Mouse (Mus musculus): ENCODE results near the gene Ubqln4. TPM values are rescaled to one million over a fixed set of nuclear protein-coding genes. Genes with fewer than 3 reads are reported as not detected.
A peak's percentile ranks its signal among the peaks of the same experiment; 100 is the strongest.
"Not testable (repeated sequence)": the region's sequence is repeated elsewhere in the genome, so short reads cannot be mapped to it uniquely, and the experiment has no call there.

Gene Ubqln4
- polyA plus RNA-seq, 1 experiment from 2014 or later, result 62.6 TPM

DNA sequence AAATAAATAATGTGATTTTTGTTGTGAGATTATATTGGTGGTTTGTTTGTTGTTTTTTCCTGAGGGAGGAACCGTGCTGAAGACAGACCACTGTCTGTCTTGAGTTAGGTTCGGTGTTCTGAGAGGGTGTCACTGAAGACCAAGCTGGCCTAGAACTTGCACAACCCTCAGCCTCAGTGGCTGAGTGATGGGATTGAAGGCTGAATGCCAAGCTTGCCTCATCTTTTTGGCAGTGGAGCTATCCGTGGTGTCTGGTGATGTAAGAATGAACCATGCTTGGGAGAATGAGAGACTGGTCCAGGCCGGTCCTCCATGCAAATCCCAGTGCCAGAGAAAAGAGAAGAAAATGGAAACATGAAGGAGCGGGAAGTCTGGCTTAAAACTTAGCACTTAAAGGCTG, 16.1 kb downstream of the Ubqln4 start:
- no peak; the same call in 1 of the 2 replicates for ATAC-seq (ENCODE audit: insufficient number of reproducible peaks, insufficient read depth, low FRiP score, low TSS enrichment, low read depth)
- no peak overlapping the region for H3K9ac ChIP-seq (replicated peaks)
- H3K9me3 ChIP-seq, result no peaks in the 10 kb centered on the region
- no peak overlapping the region for H3K4me2 ChIP-seq
- H3K4me3 ChIP-seq (replicated peaks), result no peak overlapping the region
- no peaks in the 10 kb centered on the region for H3K27me3 ChIP-seq
- H3K4me1 ChIP-seq (replicated peaks), result no peaks in the 10 kb centered on the region
- peaks cover 58% of the 10 kb centered on the region for H3K36me3 ChIP-seq
- no peak overlapping the region for H3K27ac ChIP-seq
- WGBS, result 92% methylated on average over 5 of the region's 5 CpGs

DNA sequence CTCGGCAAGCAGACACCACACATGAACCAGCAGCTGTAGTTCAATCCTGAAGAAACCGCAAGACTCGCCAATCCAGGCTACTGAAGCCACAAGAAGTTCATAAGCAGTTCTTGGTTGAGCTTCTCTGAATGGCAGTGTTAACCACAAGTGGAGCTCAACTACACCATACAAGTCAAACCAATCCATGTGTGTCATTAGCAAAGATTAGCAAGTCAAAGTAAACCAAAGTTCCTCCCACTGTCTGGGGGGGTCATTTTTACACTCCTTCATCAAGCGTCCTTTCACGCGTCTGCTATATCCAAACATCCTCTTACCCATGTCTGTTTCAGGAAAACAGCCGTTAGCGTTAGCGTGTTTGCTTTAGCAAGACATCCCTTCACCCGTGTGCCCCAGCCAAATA, 16.8 kb downstream of the Ubqln4 start:
- Histone ChIP-seq H3K27me3 (no peaks in the 10 kb centered on the region), H3K4me2 (no peak overlapping the region), H3K4me1 (replicated peaks) (no peaks in the 10 kb centered on the region), H3K4me3 (replicated peaks) (no peak overlapping the region), H3K36me3 (peaks cover 52% of the 10 kb centered on the region), H3K9me3 (no peaks in the 10 kb centered on the region), H3K9ac (replicated peaks) (no peak overlapping the region), H3K27ac (no peak overlapping the region)
- ATAC-seq (ENCODE audit: insufficient number of reproducible peaks, insufficient read depth, low FRiP score, low TSS enrichment, low read depth), result no peak
- 95% methylated on average over 10 of the region's 10 CpGs for WGBS

DNA sequence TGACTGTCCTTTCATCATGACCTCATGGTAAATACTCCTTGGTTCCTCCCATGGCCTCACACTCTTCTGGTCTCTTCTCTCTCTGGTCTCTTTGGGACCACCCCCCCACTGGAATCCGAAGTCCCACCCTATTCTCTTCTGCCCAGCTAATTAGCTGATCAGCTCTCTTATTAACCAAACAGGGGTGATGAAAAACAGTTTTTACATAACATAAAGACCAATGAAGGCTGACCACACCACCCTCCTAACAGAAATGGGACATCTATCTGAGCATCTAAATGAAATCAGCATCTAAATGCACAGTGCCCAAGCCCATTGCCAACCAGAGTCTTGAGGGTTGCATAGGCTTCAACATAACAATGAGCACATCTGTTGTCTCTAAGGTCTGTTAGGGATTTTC, 18.3 kb downstream of the Ubqln4 start:
- H3K27me3 ChIP-seq, result peaks cover 3% of the 10 kb centered on the region; the same call in 1 of the 2 replicates
- ATAC-seq (ENCODE audit: insufficient number of reproducible peaks, insufficient read depth, low FRiP score, low TSS enrichment, low read depth), result no peak
- no peak overlapping the region for H3K4me3 ChIP-seq (replicated peaks)
- H3K4me1 ChIP-seq (replicated peaks), result no peaks in the 10 kb centered on the region
- H3K9ac ChIP-seq (replicated peaks), result no peak overlapping the region
- no peaks in the 10 kb centered on the region for H3K9me3 ChIP-seq
- WGBS, result 79% methylated on average over 1 of the region's 1 CpGs
- H3K36me3 ChIP-seq, result peaks cover 37% of the 10 kb centered on the region
- H3K27ac ChIP-seq, result no peak overlapping the region
- no peak overlapping the region for H3K4me2 ChIP-seq

DNA sequence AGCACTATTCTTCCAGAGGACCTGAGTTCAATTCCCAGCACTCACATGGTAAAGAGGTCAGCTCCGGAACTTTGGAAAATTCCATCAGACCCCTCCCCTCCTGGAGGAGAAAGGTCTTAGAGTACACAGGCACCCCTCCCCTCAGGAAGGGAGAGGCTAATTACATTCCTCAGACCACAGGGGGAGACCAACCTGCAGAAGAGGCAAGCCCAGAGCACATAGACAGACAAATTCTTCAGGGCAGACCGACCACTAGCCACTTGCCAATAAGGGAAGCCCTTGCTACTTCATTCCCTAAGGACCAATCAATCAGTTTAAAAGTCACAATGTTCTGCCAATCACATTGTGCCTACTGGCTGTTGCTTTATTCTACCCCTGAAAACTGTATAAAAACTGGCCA, 19.3 kb downstream of the Ubqln4 start:
- no peaks in the 10 kb centered on the region for H3K4me1 ChIP-seq (replicated peaks)
- H3K4me3 ChIP-seq (replicated peaks), result no peak overlapping the region
- H3K27me3 ChIP-seq, result peaks cover 3% of the 10 kb centered on the region; the same call in 1 of the 2 replicates
- peaks cover 27% of the 10 kb centered on the region for H3K36me3 ChIP-seq
- H3K9me3 ChIP-seq, result no peaks in the 10 kb centered on the region
- ATAC-seq (ENCODE audit: insufficient number of reproducible peaks, insufficient read depth, low FRiP score, low TSS enrichment, low read depth), result no peak
- WGBS, result 77% methylated on average over 2 of the region's 2 CpGs
- H3K27ac ChIP-seq, result no peak overlapping the region
- H3K4me2 ChIP-seq, result no peak overlapping the region
- H3K9ac ChIP-seq (replicated peaks), result no peak overlapping the region

DNA sequence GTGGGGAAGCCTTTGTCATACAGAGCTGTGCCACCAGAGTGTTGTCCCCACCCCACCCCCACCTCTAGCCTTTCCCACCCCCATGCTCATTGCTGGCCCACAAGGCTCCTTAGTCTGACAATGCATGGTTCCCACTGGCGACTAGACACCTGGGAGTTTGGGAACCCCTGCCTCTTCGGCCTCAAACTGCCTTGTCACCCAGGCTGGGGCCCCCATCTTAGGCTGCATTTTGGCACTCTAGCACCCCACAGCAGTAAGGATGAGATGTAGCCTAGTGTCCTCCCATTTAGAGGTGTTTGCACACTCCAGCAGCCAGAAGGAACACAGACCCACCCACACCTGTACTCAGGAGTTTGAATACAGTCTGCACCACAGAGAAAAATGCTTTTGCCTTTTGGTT, 20.3 kb downstream of the Ubqln4 start:
- H3K4me2 ChIP-seq, result no peak overlapping the region
- no peak overlapping the region for H3K4me3 ChIP-seq (replicated peaks)
- H3K4me1 ChIP-seq (replicated peaks), result no peaks in the 10 kb centered on the region
- no peak for ATAC-seq (ENCODE audit: insufficient number of reproducible peaks, insufficient read depth, low FRiP score, low TSS enrichment, low read depth)
- H3K36me3 ChIP-seq, result peaks cover 17% of the 10 kb centered on the region
- peaks cover 3% of the 10 kb centered on the region; the same call in 1 of the 2 replicates for H3K27me3 ChIP-seq
- WGBS, result 85% methylated on average over 2 of the region's 2 CpGs
- H3K27ac ChIP-seq, result no peak overlapping the region
- no peaks in the 10 kb centered on the region for H3K9me3 ChIP-seq
- H3K9ac ChIP-seq (replicated peaks), result no peak overlapping the region

DNA sequence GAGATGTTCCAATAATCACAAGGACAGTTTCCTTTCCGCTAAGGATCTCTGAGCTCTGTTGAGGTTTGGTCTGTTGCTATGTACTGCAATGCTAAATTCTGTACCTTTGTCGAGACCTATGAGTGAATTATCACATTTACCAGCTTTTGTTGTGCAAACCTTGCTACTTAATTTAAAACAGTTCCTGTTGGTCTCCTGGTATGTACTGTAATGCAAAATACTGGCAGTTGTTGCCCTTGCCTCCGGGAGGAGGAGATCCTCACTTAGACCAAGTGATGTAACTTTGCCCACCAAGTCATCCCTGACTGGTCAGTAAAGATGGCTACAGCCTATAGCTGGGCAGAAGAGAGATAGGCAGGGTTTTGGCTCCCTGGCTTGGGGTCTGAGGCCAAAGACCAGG, 22.0 kb downstream of the Ubqln4 start, which contains the start of gene Ssr2:
TSS of gene Ssr2 (plus strand) at position 337 of the 400 bp plus-strand sequence.
- Histone ChIP-seq H3K36me3 (no peaks in the 10 kb centered on the region; the same call in 1 of the 2 replicates), H3K4me2 (no peak within 1 kb of the TSS), H3K4me3 (replicated peaks) (no peak within 1 kb of the TSS), H3K4me1 (replicated peaks) (peaks cover 6% of the 10 kb centered on the region), H3K9me3 (no peaks in the 10 kb centered on the region), H3K27me3 (peaks cover 3% of the 10 kb centered on the region; the same call in 1 of the 2 replicates), H3K9ac (replicated peaks) (no peak within 1 kb of the TSS), H3K27ac (no peak within 1 kb of the TSS)
- no peak for ATAC-seq (ENCODE audit: insufficient number of reproducible peaks, insufficient read depth, low FRiP score, low TSS enrichment, low read depth)
- WGBS, result 85% methylated on average over 3 of the region's 3 CpGs

DNA sequence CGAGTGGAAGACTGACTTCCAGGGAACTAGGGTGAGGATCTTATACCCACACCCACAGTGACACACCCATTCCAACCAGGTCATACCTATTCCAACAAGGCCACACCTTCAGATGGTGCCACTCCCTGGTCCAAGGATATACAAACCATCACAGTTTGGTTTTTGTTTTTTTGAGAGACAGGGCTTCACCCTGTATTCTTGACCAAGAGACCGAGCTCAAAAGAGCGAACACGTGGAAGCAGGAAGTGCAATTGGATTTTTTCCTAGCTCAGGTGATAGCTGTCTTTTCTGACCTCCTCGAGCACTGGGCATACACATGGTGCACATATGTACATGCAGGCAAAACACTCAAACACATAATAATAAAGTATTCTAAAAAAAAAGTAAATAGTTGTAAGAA, 24.3 kb downstream of the Ubqln4 start:
- H3K27me3 ChIP-seq; H3K9ac ChIP-seq (replicated peaks); ATAC-seq (ENCODE audit: insufficient number of reproducible peaks, insufficient read depth, low FRiP score, low TSS enrichment, low read depth); H3K9me3 ChIP-seq; H3K4me3 ChIP-seq (replicated peaks); H3K27ac ChIP-seq; H3K4me1 ChIP-seq (replicated peaks); H3K4me2 ChIP-seq: not testable (repeated sequence)
- H3K36me3 ChIP-seq, result peaks cover 23% of the 10 kb centered on the region
- WGBS, result 80% methylated on average over 5 of the region's 5 CpGs

DNA sequence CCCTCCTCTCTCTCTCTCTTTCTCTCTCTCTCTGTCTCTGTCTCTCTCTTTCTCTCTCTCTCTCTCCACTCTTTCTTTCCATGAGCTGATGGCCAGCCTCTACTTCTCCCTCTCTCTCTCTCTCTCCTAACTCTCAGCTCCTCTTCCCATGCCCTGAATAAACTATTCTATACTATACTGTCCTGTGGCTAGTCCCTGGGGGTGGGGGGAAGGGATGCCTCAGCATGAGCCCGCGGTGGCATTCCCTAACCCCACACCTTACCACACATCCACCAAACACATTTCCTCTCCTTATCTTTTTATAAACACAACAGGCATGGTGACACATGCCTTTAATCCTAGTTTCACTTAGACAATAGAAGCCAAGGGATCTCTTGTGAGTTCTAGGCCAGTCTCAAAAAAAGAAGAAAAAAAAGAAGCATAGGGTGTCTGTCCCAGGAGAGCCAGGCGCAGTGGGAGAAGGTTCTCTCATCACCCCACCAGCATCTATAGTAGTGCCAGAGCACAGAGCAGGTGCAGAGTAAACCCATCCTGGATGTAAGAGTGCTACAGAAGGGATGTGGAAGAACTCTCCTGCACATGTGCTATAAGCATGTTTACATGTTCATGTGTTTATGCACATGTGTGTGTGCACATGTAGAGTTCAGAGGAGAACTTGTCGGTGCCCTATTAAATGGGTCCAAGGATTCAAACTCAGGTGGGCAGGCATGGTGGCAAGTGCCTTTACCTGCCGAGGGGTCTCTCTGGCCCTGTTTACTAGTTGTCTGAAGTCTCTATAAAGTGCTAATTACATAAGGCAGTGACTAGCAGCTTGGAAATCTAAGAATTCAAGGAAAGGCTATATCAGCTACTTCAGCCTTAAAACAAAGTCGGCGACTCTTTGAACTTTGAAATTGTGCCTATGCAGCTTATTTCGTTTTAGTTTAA, 25.2 kb downstream of the Ubqln4 start:
- H3K9ac ChIP-seq (replicated peaks), result peak overlapping the region; percentile 88; the same call in 1 of the 2 replicates
- 46% methylated on average over 8 of the region's 8 CpGs for WGBS
- no peak for ATAC-seq (ENCODE audit: insufficient number of reproducible peaks, insufficient read depth, low FRiP score, low TSS enrichment, low read depth)

DNA sequence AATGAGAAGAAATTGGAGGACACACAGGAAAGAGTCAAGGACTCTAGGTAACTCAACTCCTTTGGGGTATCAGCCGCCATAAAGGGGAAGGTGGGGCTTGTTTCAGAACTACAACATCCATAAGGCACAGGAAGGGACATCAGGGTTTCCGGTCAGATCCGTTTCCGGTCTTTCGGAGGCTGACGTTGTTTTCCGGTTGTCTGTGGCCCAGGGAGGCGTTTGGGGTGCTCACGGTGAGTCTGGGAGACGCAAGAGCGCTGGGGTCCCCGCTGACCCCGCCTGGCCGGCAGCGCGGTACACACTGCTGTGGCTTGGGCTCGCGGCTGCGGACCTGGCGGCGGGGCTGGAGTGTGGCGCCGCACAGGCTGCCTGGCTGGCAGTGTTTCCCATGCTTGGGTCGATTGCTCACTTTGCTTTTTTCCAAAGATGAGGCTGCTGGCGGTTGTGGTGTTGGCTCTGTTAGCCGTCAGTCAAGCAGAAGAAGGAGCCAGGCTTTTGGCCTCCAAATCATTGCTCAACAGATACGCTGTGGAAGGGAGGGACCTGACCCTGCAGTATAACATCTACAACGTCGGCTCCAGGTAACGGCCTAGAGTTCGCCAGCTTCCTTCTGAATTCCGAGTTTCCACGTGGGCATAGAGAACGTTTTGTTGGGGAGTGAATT, 26.0 kb downstream of the Ubqln4 start:
- under 1% methylated on average over 34 of the region's 34 CpGs for WGBS

More for the DNA sequence above, 25.2 kb downstream of the Ubqln4 start:
- Histone ChIP-seq H3K4me2 (peak overlapping the region; percentile 82), H3K9me3 (no peaks in the 10 kb centered on the region), H3K36me3 (peaks cover 32% of the 10 kb centered on the region), H3K27ac (no peak overlapping the region), H3K4me1 (replicated peaks) (peaks cover 8% of the 10 kb centered on the region), H3K4me3 (replicated peaks) (peak overlapping the region; percentile 95), H3K27me3 (peaks cover 3% of the 10 kb centered on the region; the same call in 1 of the 2 replicates)

DNA sequence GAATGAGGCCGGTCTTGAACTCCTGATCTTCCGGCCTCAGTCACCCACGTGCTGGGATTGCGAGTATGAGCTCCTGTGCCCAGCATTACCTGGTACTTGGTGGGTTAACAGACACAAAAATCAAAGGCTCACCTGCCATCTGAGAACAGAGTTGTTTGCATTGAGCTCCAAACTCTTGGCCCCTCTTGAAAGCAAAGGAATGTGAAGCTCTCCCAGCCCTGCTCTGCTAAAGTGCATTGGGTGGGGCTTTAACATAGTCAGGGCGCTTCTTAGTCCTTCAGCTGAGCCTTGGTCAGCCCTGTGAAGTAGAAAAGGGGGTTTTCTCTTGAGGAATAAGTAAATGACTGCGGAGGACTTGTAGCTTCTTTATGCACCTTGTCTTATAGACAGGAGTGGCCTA, 32.2 kb downstream of the Ubqln4 start:
- Histone ChIP-seq H3K27ac (no peak overlapping the region), H3K36me3 (peaks cover 75% of the 10 kb centered on the region), H3K27me3 (no peaks in the 10 kb centered on the region), H3K4me1 (replicated peaks) (peaks cover 4% of the 10 kb centered on the region), H3K4me3 (replicated peaks) (no peak overlapping the region), H3K4me2 (no peak overlapping the region), H3K9ac (replicated peaks) (no peak overlapping the region), H3K9me3 (no peaks in the 10 kb centered on the region)
- 97% methylated on average over 6 of the region's 6 CpGs for WGBS
- no peak for ATAC-seq (ENCODE audit: insufficient number of reproducible peaks, insufficient read depth, low FRiP score, low TSS enrichment, low read depth)

More for the DNA sequence above, 26.0 kb downstream of the Ubqln4 start:
- Histone ChIP-seq H3K27me3 (peaks cover 3% of the 10 kb centered on the region; the same call in 1 of the 2 replicates), H3K9ac (replicated peaks) (peak overlapping the region; percentile 88), H3K4me2 (peak overlapping the region; percentile 82), H3K36me3 (peaks cover 39% of the 10 kb centered on the region), H3K4me3 (replicated peaks) (peak overlapping the region; percentile 95), H3K27ac (peak overlapping the region; percentile 69), H3K4me1 (replicated peaks) (peaks cover 8% of the 10 kb centered on the region), H3K9me3 (no peaks in the 10 kb centered on the region)
- peak; percentile 36 for ATAC-seq (ENCODE audit: insufficient number of reproducible peaks, insufficient read depth, low FRiP score, low TSS enrichment, low read depth)

DNA sequence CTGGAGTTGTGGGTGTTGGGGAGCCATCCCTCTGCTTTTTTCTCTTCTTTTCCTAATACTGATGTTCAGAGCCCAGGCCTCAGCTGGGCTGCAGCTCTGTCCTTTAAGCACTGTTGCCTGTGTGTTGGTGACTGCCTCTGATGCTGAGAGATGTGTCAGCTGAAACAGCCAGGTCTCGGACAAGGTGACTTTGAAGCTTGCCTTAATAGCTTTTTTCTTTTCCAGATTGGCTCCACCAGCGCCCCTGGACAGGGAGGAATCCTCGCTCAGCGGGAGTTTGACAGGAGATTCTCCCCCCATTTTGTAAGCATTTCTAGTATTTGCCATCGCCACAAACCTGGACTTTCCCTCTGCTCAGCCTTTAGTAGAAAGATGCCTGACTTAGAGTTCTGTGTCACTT, 33.1 kb downstream of the Ubqln4 start:
- Histone ChIP-seq H3K27ac (no peak overlapping the region), H3K4me3 (replicated peaks) (no peak overlapping the region), H3K4me2 (no peak overlapping the region), H3K9ac (replicated peaks) (no peak overlapping the region), H3K36me3 (peaks cover 66% of the 10 kb centered on the region), H3K9me3 (no peaks in the 10 kb centered on the region), H3K27me3 (no peaks in the 10 kb centered on the region), H3K4me1 (replicated peaks) (peaks cover 11% of the 10 kb centered on the region)
- 91% methylated on average over 5 of the region's 5 CpGs for WGBS
- ATAC-seq (ENCODE audit: insufficient number of reproducible peaks, insufficient read depth, low FRiP score, low TSS enrichment, low read depth), result no peak
